Mouse (Mus musculus) neural tube, embryonic 14.5 days (tissue): ENCODE results near the gene Rtn1. TPM values are rescaled to one million over a fixed set of nuclear protein-coding genes. Genes with fewer than 3 reads are reported as not detected.

Experiments used
- ATAC-seq: fragments of 200-750 bp; cut with Nextera tagmentation; 2 replicates; pipeline ENCODE4 v1.8.0; 2017; ENCODE audit warnings: low read depth, mild to moderate bottlenecking, moderate TSS enrichment, moderate library complexity
- H3K27ac ChIP-seq: fragments of 300-500 bp; sonication (generic); 2 replicates; pipeline ENCODE4 v1.5.1; 2014; ENCODE audit warnings: low read depth, mild to moderate bottlenecking, control low read depth, low read length, moderate library complexity, mixed read lengths
- H3K27me3 ChIP-seq: fragments of 300-500 bp; sonication (generic); 2 replicates; pipeline ENCODE4 v1.6.1; 2014; ENCODE audit warnings: low read length; ENCODE audit not compliant: control insufficient read depth, insufficient read depth
- H3K36me3 ChIP-seq: fragments of 300-500 bp; sonication (generic); 2 replicates; pipeline ENCODE4 v1.6.1; 2014; ENCODE audit warnings: low read length, mixed read lengths; ENCODE audit not compliant: control insufficient read depth, insufficient read depth
- H3K4me1 ChIP-seq: fragments of 300-500 bp; sonication (generic); 2 replicates; pipeline ENCODE4 v1.6.1; 2014; ENCODE audit warnings: low read length; ENCODE audit not compliant: control insufficient read depth, insufficient read depth
- H3K4me2 ChIP-seq: fragments of 300-500 bp; sonication (generic); 2 replicates; pipeline ENCODE4 v1.6.1; 2014; ENCODE audit warnings: mild to moderate bottlenecking, low read depth, low read length, control low read depth
- H3K4me3 ChIP-seq: fragments of 300-500 bp; sonication (generic); 2 replicates; pipeline ENCODE4 v1.5.1; 2014; ENCODE audit warnings: low read depth, low read length, control low read depth, mixed read lengths
- H3K9ac ChIP-seq: fragments of 300-500 bp; sonication (generic); replicated peaks from 2 replicates; pipeline ENCODE4 v1.6.1; 2014; ENCODE audit warnings: low read depth, mild to moderate bottlenecking, control low read depth, low read length, mixed read lengths
- H3K9me3 ChIP-seq: fragments of 300-500 bp; sonication (generic); 2 replicates; pipeline ENCODE4 v1.6.1; 2016; ENCODE audit warnings: low read length; ENCODE audit not compliant: control insufficient read depth
- WGBS: fragments of 180-500 bp; shearing (Covaris S2); extraction: QIAGEN DNeasy Blood & Tissue Kit; methylation state at CpG from one replicate; pipeline ENCODE4 v1.1.7; 2014; 5-methylcytosine and 5-hydroxymethylcytosine counted together
- polyA plus RNA-seq: library from polyadenylated mRNA; unstranded; fragments of >200 nt; fragmentation: Nextera tagmentation; extraction: Ambion mirVana; gene quantifications from 2 replicates; pipeline ENCODE4 v1.2.1, GENCODE M21; 2014

Gene Rtn1
- polyA plus RNA-seq, 1 experiment from 2014 or later = 3,331 TPM

DNA sequence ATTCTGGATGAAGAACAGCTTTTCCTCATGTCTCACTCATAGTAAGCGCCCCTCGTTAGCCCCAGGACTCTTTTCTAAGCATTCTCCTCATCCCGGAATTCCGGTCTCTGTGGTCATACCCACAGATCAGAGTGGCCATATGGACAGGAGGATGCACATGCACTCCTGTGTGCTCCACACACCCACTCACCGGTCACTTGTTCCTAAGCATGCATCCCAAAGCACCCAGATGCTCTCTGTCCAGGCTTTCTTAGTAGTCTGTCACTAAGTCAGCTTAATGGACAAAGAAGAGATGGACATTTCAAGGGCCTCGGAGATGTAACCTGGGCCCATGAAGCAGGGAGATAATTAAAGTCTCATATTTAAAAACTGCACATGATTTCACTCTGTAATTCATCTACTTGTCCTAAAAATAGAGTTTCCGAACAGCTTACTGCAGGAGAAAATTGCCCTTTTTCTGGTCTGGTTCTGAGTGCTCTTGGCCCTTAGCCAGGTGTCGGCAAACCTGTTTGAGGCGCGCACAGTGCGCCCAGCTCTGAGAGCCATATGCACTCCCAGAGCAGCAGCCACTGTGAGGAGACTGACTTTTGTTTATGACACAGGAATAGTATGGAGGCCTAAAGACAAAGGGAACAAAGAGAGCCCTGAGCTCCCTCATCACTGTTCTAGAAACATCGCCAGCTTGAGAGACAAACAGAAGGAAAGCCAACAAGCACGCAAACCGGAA lies 19.3 kb downstream of the Rtn1 start:
- WGBS = 74% methylated on average over 14 of the region's 14 CpGs

DNA sequence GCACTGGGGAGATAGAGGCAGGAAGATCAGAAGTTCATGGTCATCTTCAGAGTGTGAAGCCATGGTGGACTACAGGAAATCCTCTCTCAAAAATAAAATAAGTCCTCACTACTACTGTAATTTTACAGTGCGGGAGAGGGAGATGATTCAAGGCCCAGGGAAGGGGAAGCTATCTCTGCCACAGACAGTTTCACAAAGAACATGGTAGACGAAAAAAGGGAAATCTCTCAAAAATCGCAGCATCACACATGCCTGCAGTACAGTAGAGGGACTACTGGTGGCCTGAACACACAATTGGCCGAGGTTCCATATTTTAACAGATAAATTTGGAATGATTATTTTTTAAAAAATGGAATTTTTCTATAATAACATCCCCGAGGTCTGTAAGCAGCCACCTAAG lies 20.0 kb downstream of the Rtn1 start:
- H3K9ac ChIP-seq = no peak overlapping the region
- no peak overlapping the region for H3K27ac ChIP-seq
- H3K36me3 ChIP-seq = no peaks in the 10 kb centered on the region
- no peak for ATAC-seq
- H3K9me3 ChIP-seq = no peaks in the 10 kb centered on the region
- H3K4me3 ChIP-seq = no peak overlapping the region
- H3K4me2 ChIP-seq = no peak overlapping the region
- H3K27me3 ChIP-seq = no peaks in the 10 kb centered on the region
- 95% methylated on average over 5 of the region's 5 CpGs for WGBS
- no peaks in the 10 kb centered on the region for H3K4me1 ChIP-seq

More for the DNA sequence above, 19.3 kb downstream of the Rtn1 start:
- Histone ChIP-seq H3K4me1 (no peaks in the 10 kb centered on the region), H3K36me3 (no peaks in the 10 kb centered on the region), H3K9me3 (no peaks in the 10 kb centered on the region), H3K27ac (no peak overlapping the region), H3K4me2 (no peak overlapping the region), H3K4me3 (no peak overlapping the region), H3K9ac (no peak overlapping the region), H3K27me3 (no peaks in the 10 kb centered on the region)
- no peak for ATAC-seq

DNA sequence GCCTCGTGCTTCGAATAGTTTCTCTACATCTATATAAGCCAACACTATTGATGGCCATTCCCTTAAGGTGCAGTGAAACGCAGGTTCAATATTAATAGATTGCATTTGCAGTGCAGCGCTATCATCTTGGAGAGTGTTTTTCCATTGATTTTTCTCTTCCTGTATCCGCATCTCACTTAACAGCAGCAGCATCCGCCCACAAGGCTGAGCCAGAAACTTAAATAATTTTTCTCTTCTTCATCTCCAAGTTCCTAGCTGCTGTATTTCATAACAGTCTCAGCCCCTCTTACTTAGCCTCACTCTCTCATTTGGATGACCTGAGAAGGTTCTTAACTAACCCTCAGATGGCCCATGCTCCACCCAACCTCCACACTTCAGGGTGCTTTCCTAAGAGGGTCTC lies 20.7 kb downstream of the Rtn1 start:
- Histone ChIP-seq H3K4me1 (no peaks in the 10 kb centered on the region), H3K4me2 (no peak overlapping the region), H3K27me3 (no peaks in the 10 kb centered on the region), H3K36me3 (no peaks in the 10 kb centered on the region), H3K9ac (no peak overlapping the region), H3K4me3 (no peak overlapping the region), H3K9me3 (no peaks in the 10 kb centered on the region), H3K27ac (no peak overlapping the region)
- 90% methylated on average over 6 of the region's 6 CpGs for WGBS
- ATAC-seq = no peak

DNA sequence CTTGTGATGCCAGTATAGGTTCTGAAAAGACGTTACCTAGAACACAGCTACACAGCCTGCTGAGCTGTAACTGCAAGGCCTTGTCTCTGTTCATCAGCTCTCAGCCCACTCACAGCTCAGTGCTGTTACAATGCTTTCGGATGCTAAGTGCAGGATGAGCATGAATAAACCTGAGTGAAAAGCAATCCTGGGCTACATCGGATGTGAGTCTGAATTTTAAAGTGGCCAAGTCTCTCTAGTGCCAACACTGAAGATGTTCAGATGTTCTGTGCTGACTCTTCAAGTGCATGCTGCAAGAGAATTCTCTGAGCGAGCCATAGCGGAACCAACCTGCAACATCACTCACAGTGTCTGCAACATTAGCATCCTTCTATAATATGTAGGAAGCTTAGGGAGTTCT lies 32.5 kb downstream of the Rtn1 start:
- H3K4me3 ChIP-seq = no peak overlapping the region
- H3K27ac ChIP-seq = no peak overlapping the region
- H3K36me3 ChIP-seq = no peaks in the 10 kb centered on the region
- ATAC-seq = no peak
- no peak overlapping the region for H3K9ac ChIP-seq
- WGBS = 80% methylated on average over 5 of the region's 5 CpGs
- H3K9me3 ChIP-seq = no peaks in the 10 kb centered on the region
- H3K4me2 ChIP-seq = no peak overlapping the region
- peaks cover 22% of the 10 kb centered on the region for H3K4me1 ChIP-seq
- H3K27me3 ChIP-seq = no peaks in the 10 kb centered on the region

DNA sequence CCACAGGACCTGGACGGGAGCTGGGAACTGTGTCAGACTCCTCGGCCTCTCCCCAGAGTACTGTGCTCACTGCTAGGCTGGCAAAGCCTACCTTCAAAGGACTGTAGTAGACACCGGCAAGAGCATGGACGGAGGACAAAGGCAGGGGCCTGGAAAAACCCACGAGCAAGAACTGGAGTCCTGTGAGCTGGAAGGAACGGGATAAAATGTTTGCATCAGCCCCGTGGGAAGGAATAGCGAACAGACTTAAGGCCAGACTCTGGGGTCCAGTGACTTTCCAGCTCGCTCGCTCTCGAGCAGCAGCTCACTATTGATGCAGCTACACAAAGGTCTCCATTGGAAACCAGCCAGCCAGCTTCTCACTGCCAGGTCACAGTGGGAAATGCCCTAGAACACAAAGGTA lies 34.0 kb downstream of the Rtn1 start:
- no peaks in the 10 kb centered on the region for H3K36me3 ChIP-seq
- H3K27me3 ChIP-seq = no peaks in the 10 kb centered on the region
- peaks cover 22% of the 10 kb centered on the region for H3K4me1 ChIP-seq
- WGBS = 14% methylated on average over 11 of the region's 11 CpGs
- peak overlapping the region; percentile 32; the same call in 1 of the 2 replicates for H3K9ac ChIP-seq
- H3K4me3 ChIP-seq = no peak overlapping the region
- H3K9me3 ChIP-seq = no peaks in the 10 kb centered on the region
- peak; percentile 77 for ATAC-seq
- H3K4me2 ChIP-seq = peak overlapping the region; percentile 30; the same call in 1 of the 2 replicates
- peak overlapping the region; percentile 85 for H3K27ac ChIP-seq

DNA sequence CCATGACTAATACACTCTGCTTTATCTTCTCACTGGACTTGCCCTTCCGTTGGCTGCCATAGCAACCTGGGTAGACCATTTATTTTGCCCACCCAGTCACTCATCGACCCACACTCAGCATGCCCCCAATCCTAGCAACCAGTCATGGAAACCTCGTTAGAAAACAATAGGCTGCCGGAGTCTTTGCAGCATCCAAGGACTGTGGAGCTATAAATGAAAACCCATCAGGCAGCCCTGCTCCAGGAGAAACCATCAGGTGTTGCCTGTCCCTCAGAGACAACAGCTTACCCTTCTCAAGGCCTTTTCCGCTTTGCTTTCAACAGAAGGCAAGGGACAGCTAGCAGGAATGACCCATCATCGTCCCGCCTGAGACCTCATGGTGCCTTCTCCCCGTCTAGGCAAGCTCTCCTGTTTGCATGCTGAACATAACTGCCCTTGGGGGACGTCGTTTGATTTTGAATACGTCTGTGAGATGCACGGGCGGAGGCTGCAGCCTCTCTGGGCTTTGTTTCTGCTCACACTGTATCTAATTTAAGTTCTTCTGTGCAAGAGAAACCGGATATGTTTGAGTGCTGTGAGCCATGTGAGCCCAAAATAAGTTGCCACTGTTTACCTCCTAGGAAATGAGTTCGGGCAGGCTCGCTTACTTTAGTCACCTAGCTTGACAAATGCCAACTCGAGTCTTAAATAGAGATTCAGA lies 34.8 kb downstream of the Rtn1 start:
- Histone ChIP-seq H3K9ac (no peak overlapping the region), H3K4me3 (no peak overlapping the region), H3K9me3 (no peaks in the 10 kb centered on the region), H3K4me2 (peak overlapping the region; percentile 3), H3K27me3 (no peaks in the 10 kb centered on the region), H3K27ac (peak overlapping the region; percentile 85), H3K36me3 (no peaks in the 10 kb centered on the region), H3K4me1 (peaks cover 22% of the 10 kb centered on the region)
- WGBS = 18% methylated on average over 17 of the region's 17 CpGs
- peak; percentile 80; the same call in 1 of the 2 replicates for ATAC-seq

DNA sequence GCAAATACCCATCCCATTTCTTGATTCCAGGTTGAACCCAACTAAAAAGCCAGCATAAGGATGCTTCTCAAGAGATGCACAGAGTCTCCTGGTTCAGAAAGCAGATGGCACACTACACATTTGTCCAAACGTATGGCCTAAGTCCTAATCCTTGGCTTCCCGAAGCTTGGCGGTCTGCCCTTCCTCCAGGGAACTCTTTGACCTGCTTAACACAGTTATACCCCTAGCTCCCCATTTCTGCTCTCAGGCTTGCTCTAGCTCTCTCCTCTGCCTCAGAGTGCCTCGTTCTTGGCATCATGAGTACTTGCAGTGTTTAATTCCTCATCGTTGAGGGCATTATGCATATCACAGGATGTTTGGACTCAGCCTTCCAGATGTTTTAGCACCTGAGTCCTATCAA lies 38.8 kb downstream of the Rtn1 start:
- Histone ChIP-seq H3K36me3 (no peaks in the 10 kb centered on the region), H3K4me1 (peaks cover 30% of the 10 kb centered on the region), H3K4me3 (no peak overlapping the region), H3K27me3 (no peaks in the 10 kb centered on the region), H3K9ac (no peak overlapping the region), H3K27ac (no peak overlapping the region), H3K4me2 (no peak overlapping the region), H3K9me3 (no peaks in the 10 kb centered on the region)
- no peak for ATAC-seq
- 66% methylated on average over 5 of the region's 5 CpGs for WGBS

DNA sequence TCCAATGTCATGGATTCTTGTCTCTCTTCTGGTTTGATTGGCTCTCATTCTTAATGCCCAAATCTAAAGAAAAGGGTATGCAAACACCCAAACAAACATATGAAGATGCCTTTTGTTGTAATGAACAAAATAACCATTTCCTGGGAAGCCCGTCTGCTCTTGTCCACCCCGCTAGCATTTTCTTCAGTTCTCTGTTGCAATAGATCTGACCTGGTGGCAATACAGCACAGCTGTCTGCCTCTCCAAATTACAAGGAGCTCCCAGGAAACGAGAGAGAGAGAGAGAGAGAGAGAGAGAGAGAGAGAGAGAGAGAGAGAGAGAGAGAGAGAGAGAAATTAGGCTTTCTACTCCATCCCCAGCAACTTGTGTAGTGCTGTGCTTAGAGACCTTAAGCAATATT lies 42.1 kb downstream of the Rtn1 start:
- H3K27ac ChIP-seq = no peak overlapping the region; the same call in 1 of the 2 replicates
- peaks cover 16% of the 10 kb centered on the region for H3K4me1 ChIP-seq
- ATAC-seq = no peak
- H3K36me3 ChIP-seq = no peaks in the 10 kb centered on the region
- H3K27me3 ChIP-seq = no peaks in the 10 kb centered on the region
- H3K4me2 ChIP-seq = no peak overlapping the region
- no peak overlapping the region for H3K4me3 ChIP-seq
- no peaks in the 10 kb centered on the region for H3K9me3 ChIP-seq
- H3K9ac ChIP-seq = no peak overlapping the region
- WGBS = 23% methylated on average over 3 of the region's 3 CpGs

DNA sequence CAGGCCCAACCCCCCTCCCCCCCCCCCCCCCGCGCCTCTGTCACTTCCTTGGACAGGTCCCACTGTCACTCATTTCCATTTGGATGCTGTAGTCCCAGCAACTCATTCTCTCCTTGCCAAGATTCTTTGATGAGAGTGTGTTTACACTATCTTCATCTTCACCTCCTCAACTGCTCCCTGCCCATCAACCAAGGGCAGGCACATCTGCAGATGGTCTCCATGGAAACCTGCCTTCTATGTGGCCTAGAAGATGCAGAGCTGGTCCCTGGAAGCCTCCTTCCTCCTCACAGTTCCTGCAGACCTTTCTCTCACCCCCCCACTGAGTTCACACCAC lies 42.8 kb downstream of the Rtn1 start:
- WGBS = no CpG with 5 or more reads among the region's 2 CpGs
- Histone ChIP-seq H3K27ac (peak overlapping the region; percentile 60), H3K9me3 (no peaks in the 10 kb centered on the region), H3K27me3 (no peaks in the 10 kb centered on the region), H3K36me3 (no peaks in the 10 kb centered on the region), H3K4me1 (peaks cover 16% of the 10 kb centered on the region), H3K4me2 (no peak overlapping the region), H3K9ac (no peak overlapping the region), H3K4me3 (no peak overlapping the region)
- peak; percentile 69 for ATAC-seq
